Mouse (Mus musculus) lung, postnatal 0 days (tissue): ENCODE measurements at regions not wholly inside any gene's neighbourhood (a gene's known extent, or its start where the extent isn't known, plus 50 kb on each side); places are given as distances from the start of the nearest gene placed in this dataset.

ENCODE experiments used
- CTCF ChIP-seq: IDR thresholded peaks from 2 replicates; pipeline ENCODE4 v1.5.1; 2016; ENCODE audit warnings: antibody characterized with exemption, mild to moderate bottlenecking
- EP300 ChIP-seq: IDR thresholded peaks from 2 replicates; pipeline ENCODE4 v1.6.1; 2016; ENCODE audit warnings: antibody characterized with exemption, mild to moderate bottlenecking, control low read depth

DNA sequence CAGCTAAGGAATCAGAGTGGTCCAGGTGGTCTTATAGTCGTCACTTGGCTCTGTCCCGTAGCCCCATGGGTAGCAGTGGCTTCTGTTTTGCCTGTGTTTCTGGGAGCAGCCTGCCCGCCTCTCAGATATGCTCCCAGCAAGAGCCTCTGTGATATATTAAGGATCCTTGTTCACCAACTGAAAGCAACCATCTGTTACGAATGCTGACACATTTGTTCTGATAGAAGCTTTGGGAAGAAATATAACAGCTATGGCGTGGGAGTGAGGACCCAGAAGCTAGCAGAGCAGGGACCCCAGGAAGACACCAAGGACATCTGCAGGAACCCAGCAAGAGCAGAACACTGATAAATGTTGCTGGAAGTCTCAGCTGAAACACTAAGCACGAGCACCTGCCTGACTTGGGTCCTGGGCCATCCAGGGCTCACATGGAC, 186.7 kb upstream of the Gm17728 start:
- TF ChIP-seq CTCF (no peak), EP300 (no peak)
